Mouse (Mus musculus): Measurements from ENCODE around the gene Arhgef17.

Gene Arhgef17

GRCm38 (mm10) chr7:100911791-100912190, 20.1 kb downstream of the Arhgef17 start:
- no peak for DNase-seq (ENCODE audit: low spot score)

GRCm38 (mm10) chr7:100911246-100911770, 20.6 kb downstream of the Arhgef17 start:
- no peak for DNase-seq (ENCODE audit: low spot score)

GRCm38 (mm10) chr7:100908567-100908966, 23.3 kb downstream of the Arhgef17 start:
- DNase-seq (ENCODE audit: low spot score), result no peak

GRCm38 (mm10) chr7:100908061-100908460, 23.8 kb downstream of the Arhgef17 start:
- no peak for DNase-seq (ENCODE audit: low spot score)

- DNase-seq (ENCODE audit: low spot score), result peak; percentile 82
Observed at GRCm38 (mm10) chr7:100907231-100907630, 24.7 kb downstream of the Arhgef17 start.

GRCm38 (mm10) chr7:100906029-100906789, 25.7 kb downstream of the Arhgef17 start:
- no peak for DNase-seq (ENCODE audit: low spot score)

- no peak for DNase-seq (ENCODE audit: low spot score)
Observed at GRCm38 (mm10) chr7:100905037-100905436, 26.9 kb downstream of the Arhgef17 start.

- no peak for DNase-seq (ENCODE audit: low spot score)
Observed at GRCm38 (mm10) chr7:100904612-100905011, 27.3 kb downstream of the Arhgef17 start.

GRCm38 (mm10) chr7:100902451-100903137, 29.3 kb downstream of the Arhgef17 start:
- no peak for DNase-seq (ENCODE audit: low spot score)

GRCm38 (mm10) chr7:100897828-100898227, 34.1 kb downstream of the Arhgef17 start:
- DNase-seq (ENCODE audit: low spot score), result no peak

GRCm38 (mm10) chr7:100894833-100895226, 37.1 kb downstream of the Arhgef17 start:
- DNase-seq (ENCODE audit: low spot score), result no peak

GRCm38 (mm10) chr7:100894057-100894832, 37.7 kb downstream of the Arhgef17 start:
- no peak for DNase-seq (ENCODE audit: low spot score)

- DNase-seq (ENCODE audit: low spot score), result no peak
Observed at GRCm38 (mm10) chr7:100893249-100894056, 38.5 kb downstream of the Arhgef17 start.

- DNase-seq (ENCODE audit: low spot score), result peak; percentile 52
Observed at GRCm38 (mm10) chr7:100886535-100886934, 45.4 kb downstream of the Arhgef17 start.

- DNase-seq (ENCODE audit: low spot score), result no peak
Observed at GRCm38 (mm10) chr7:100884460-100884859, 47.4 kb downstream of the Arhgef17 start.

GRCm38 (mm10) chr7:100881950-100882349, 50.0 kb downstream of the Arhgef17 start:
- DNase-seq (ENCODE audit: low spot score), result no peak

GRCm38 (mm10) chr7:100881531-100881930, 50.4 kb downstream of the Arhgef17 start:
- DNase-seq (ENCODE audit: low spot score), result no peak

- peak; percentile 73 for DNase-seq (ENCODE audit: low spot score)
Observed at GRCm38 (mm10) chr7:100879595-100879994, 52.3 kb downstream of the Arhgef17 start.

- no peak for DNase-seq (ENCODE audit: low spot score)
Observed at GRCm38 (mm10) chr7:100876771-100877170, 55.1 kb downstream of the Arhgef17 start.

GRCm38 (mm10) chr7:100876293-100876692, 55.6 kb downstream of the Arhgef17 start:
- no peak for DNase-seq (ENCODE audit: low spot score)

GRCm38 (mm10) chr7:100875822-100876221, 56.1 kb downstream of the Arhgef17 start:
- DNase-seq (ENCODE audit: low spot score), result no peak

GRCm38 (mm10) chr7:100873197-100873596, 58.7 kb downstream of the Arhgef17 start:
- no peak for DNase-seq (ENCODE audit: low spot score)
